Mouse (Mus musculus) kidney, postnatal 4 days (tissue): ENCODE measurements at regions not wholly inside any gene's neighbourhood (a gene's known extent, or its start where the extent isn't known, plus 50 kb on each side); places are given as distances from the start of the nearest gene placed in this dataset.
A peak's percentile ranks its signal among the peaks of the same experiment; 100 is the strongest.

Experiments used
- DNase-seq, 2 experiments: peaks; one replicate each; pipeline ENCODE4 v3.0.0; 2021; ENCODE audit warnings: mixed read lengths in 2 of 2

DNA sequence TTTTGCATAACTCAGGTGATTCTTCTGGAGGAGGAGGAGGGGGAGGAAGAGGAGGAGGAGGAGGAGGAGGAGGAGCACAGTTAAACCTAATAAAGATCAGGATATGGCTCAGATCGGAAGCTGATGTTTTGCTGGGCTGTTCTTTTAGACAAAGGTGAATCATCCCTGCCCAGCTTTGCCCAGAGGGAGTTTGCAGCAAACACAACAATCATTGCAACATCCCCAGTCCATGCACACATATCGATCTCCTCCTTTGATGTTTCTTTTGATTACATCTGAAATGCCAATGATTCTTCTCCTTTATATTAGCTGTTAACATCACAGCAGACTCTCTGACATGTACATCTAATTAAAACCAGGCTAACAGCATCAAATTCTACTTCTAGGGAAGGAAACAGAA, 156.9 kb downstream of the Dad1 start:
- DNase-seq = no peak

GRCm38 (mm10) chr14:54092444-54092843, 161.5 kb downstream of the Dad1 start:
- DNase-seq = no peak

DNA sequence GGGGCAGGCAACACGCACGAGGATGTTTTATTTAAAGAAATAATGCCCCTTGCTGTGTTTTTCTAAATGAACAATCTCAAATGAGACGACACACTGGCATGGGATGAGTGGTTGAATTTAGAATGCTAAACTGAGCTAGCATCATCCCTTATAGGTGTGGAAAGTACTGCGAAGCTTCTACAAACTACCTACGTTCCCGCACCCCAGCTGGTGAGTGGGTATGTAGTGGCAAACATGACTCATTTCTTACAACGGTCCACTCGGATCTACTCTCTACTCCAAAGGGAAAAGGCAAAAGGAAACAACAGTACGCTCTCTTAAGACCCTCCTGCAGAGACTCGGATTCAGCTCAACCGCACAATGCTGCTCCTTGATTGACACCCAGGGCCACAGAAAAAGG, 167.2 kb downstream of the Dad1 start:
- DNase-seq = no peak

GRCm38 (mm10) chr14:54074659-54075058, 179.2 kb downstream of the Dad1 start:
- no peak for DNase-seq

- DNase-seq = peak; percentile 36 to 61
Measured at GRCm38 (mm10) chr14:54072283-54072912, 181.5 kb downstream of the Dad1 start.

DNA sequence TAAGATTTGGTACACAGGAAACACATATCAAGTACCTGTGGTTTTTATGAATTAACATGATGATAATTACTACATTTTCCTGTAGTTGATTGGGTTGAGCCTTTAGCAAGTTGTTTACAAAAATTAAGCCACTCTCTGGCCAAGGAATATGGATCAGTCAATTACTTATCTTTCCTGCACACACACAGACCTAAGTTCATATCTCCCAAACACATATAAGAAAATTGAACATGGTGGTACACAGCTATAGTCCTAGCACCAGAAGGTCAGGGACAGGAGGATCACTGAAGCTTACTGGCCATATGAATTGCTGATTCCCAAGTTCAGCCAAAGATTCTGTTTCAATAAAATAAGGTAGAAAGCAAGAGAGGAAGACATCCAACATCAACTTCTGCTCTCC, 183.7 kb downstream of the Dad1 start:
- DNase-seq = no peak

DNA sequence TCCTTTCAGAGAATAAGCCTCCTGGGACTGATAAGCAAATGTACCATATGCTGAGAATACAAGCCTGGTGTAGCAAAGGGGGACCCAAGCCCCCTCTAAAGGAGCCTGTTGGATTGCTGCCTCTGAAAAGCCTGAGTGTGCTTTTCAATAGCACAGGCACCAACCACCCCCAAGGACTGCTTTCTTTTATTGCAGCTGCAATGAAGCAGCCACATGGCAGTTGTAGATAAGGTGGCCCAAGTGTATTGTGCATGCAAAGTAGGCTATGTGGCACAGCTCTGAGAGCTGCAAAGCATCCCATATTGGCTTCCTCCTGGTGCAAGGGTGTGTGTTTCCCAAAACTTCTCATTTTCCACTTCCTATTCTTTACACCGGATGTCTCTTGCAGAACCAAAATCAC, 185.2 kb downstream of the Dad1 start:
- no peak for DNase-seq

DNA sequence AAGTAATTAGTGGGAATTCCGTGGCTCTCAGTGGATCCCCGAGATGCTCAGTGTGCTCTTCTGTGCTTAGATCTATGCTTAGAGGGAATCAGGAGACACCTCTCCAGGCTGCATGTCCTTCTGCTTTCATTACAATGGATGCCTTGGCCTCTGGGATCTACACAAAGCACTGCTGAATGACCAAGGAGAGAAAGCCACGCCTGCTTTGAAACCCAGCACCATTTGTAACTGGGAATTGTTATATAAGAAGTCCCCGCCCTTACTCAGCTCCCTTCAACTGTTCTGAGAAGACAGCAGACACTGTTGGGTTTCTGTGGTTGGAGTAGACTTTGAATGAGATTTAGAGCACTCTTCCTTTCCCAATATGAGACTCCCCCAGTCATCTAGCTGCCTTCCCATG, 188.4 kb downstream of the Dad1 start:
- no peak for DNase-seq

DNA sequence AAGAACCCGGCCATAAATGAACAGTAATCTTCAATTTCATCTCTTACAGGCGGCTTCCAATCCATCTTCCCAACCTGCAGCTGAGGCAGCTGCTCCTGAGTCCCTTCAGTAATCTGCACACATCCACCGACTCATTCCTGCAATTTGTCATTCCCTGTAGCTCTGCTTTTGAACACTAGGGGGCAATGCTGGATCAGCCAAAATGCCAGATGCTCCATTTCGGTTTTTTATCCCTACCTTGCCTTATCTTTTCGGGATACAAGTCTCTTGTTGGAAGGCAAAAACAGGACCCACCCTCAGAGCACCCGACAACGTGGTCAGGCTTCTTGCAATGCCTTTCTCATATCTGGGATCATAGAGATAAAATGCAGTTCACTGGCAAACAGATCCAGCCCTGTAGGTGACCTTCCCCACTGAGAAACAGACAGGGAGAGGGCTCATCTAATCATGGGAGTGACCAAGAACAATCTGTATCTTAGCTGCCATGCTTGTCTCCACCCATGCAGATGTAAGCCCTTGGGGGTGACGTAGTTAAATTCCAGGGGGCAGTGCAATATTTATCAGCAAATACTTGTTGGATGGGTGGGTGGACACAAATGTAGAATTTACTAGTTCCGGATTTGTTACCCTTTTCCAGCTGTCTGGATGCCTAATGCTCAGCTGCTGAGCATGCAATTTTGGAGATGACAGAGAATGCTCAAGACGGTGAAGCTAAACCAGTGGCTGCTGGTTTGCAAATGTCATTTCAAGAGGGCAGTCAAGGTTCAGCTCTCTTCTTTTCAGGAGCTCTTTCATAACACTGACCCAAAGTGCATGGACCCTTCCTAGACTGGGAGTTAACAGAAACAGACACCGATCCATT, 189.1 kb downstream of the Dad1 start:
- peak; percentile 75 to 81 for DNase-seq

GRCm38 (mm10) chr14:54061570-54061969, 192.3 kb downstream of the Dad1 start:
- DNase-seq = no peak

DNA sequence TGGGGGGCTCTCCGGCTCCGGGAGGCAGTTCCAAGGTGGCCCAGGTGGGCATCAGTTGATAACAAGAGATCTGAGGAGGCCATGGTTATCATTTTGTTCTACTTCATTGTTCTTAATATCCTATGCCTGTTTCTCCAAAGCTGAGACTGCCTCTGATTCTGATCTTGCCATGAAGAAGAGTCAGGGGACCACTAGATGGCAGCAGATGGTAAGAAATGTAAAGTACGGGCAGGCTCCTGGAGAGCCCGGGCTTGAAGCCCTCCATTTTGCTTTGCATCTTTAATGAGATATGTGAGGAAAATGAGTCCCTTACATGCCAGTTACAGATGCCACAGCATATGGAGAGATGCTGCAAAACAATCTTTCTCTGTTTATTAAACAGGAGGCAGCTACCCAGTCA, 194.1 kb downstream of the Dad1 start:
- peak; percentile 74 to 81 for DNase-seq

DNA sequence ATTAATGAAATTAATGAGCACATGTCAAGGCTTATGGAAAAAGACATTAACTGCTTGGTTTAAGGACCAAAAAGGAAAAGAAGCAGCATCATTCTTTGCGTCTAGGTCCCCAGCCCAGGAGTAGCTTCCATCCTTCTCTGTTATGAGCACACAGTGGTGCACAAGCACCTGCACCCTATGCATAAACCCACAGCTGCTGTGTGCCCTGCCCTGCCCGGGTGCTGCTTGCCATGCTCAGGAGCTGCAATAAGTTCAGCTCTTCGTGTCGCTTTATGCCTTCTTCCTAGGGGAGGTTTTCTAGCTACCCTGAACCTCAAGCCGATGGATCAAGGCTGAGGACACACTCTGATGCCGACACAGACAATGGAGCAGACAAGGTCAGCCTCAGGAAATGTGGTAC, 194.8 kb downstream of the Dad1 start:
- no peak for DNase-seq

DNA sequence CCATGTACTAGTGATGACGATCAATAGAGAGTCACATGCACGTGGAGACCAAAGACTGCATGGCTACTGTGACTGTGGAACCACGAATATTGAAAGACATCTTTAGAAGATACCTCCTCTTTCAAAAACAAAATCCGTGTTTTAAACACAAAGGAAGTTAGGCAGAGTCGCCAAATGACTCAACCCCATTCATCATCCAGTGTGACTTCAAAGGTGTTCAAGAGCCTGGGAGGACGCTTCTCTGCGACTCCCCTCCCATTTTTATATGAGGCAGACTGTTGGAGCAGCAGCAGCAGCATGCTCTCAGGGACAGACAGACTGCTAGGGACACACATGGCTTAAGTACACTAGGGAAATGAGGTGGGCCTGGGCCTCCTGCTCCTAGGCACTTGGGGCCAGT, 197.2 kb downstream of the Dad1 start:
- no peak for DNase-seq

DNA sequence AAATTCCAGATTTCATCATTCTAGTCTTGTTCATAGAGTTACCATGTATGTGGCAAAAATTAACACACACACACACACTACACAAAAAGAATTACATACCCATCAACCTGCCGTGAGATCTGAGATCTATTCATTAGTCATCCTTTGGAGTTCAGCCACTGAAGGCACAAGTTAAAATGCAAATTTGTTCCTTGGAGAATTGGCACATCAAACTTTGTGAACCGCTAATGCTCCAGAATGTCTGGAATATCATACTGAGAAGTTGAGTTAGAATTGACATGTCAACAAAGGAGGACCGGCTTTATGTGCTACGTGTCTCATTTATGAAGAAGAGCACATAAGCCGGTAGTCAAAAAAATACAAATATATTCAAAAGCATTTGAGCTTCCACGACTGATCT, 198.5 kb downstream of the Dad1 start:
- DNase-seq = no peak

DNA sequence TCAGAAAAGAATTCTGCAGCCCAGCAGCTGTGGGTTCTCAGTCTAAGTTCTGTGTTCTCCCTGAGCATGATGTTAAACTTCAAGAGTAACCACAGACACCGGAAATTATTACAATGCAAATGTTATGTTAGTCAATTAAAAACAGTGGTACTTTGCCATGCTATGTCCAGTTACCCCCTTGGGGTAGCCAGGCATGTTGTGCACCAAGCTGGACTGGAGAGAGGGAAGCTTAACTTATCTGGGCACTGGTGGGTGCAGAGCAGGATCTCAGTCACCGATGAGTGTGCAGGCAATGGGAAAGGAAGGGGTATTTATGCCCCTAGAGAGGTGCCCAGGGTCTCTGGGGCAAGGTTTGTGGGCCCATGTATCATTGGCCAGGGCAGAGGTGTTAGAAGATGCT, 211.6 kb downstream of the Dad1 start:
- no peak for DNase-seq

DNA sequence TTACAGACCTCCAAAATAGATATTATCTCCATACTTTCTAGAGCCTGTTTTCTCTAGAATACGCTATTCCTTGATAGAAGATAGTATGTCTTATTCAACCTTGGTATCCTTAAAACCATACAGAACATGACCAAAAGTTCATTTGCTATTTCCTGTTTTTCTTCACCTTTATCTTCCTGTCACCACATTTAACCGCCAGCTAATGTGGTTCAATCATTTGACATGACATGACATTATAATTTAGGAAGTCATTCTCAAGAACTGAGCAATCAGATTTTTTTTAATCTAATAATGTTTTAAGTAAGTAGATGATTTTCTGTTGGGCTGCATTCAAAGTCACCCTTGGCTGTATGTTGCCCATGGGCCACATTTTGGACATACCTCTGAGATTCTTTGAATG, 213.3 kb downstream of the Dad1 start:
- DNase-seq = no peak

- DNase-seq = no peak
Measured at GRCm38 (mm10) chr14:54034516-54034915, 219.4 kb downstream of the Dad1 start.

GRCm38 (mm10) chr14:54023552-54023951, 230.4 kb downstream of the Dad1 start:
- peak; percentile 42 to 47 for DNase-seq

DNA sequence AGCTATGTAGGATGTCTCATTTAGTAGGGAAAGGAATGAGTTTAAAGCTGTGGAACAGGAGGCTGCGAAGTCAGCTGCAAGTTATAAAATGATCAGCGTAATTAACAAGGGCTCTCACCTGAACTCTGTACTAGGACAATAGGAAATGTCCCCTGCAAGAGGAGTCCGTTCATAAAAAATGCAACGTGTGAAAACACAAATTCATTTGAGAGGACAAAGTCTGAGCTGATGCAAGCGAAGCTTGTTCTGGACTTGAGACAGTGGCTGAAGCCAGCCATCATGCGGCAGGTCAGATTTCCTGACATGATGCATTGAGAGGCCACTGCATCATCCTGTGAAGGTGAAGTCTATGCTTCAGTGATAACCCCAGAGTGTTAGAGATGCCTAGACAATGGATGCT, 232.5 kb downstream of the Dad1 start:
- DNase-seq = no peak

- no peak for DNase-seq
Measured at GRCm38 (mm10) chr14:54014628-54015027, 239.3 kb downstream of the Dad1 start.

- no peak for DNase-seq
Measured at GRCm38 (mm10) chr14:54002083-54002482, 251.8 kb downstream of the Dad1 start.

DNA sequence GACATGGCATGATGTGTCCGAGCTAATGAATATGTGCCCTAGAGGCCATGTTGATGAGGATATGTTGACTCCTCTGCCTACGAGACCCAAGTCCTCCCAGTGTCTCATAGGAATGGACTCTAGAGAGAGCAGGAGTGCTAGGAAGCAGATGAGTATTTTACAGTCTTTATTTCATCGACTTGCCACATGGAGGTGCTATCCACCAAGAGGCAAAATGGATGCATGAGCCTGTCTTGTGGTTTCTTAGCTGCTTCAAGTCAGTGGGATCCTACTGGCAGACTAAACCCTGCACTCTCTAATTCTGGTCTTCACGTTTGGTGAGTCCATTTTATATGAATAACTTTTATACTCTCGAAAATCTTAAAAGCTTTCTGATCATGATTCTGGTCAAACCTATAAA, 253.4 kb downstream of the Dad1 start:
- no peak for DNase-seq

DNA sequence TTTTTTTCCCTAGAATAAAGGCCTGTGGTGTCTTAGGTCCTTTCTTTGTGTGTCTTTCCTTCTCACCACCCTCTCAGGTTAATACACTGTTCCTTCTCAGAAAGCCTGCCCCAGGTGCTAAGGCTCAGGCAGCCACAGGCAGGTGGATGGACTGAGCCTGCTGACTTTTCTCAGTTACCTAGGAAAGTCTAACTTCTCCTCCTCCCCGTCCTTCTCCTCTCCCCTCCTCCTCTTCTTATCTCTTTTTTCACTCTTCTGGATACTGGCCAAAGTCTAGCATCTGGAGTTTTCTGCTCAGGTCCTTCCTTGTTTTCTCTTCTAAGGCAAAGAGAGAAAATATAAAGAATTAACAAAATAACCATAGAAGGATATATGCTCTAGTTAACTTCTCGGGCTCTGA, 260.5 kb downstream of the Dad1 start:
- DNase-seq = no peak

GRCm38 (mm10) chr14:53992712-53993286, 261.1 kb downstream of the Dad1 start:
- DNase-seq = no peak
